Mouse (Mus musculus): ENCODE measurements around the gene Dnase1l3. TPM values are rescaled to one million over a fixed set of nuclear protein-coding genes. Genes with fewer than 3 reads are reported as not detected.
A peak's percentile ranks its signal among the peaks of the same experiment; 100 is the strongest.

Gene Dnase1l3
- total and polyA plus RNA-seq, 3 experiments, result 0.07 to 0.57 TPM; not detected in 1

GRCm38 (mm10) chr14:8032087-8032944, 37.9 kb upstream of the Dnase1l3 start:
- Histone ChIP-seq H3K4me3 (no peak overlapping the region), H3K9ac (ENCODE audit: low read depth, low read length) (no peak overlapping the region), H3K27ac (no peak overlapping the region), H3K36me3 (ENCODE audit: control insufficient read depth, insufficient read depth, low read length) (no peaks in the 10 kb centered on the region; the same call in 1 of the 2 replicates), H3K27me3 (ENCODE audit: control insufficient read depth, insufficient read depth, low read length) (no peaks in the 10 kb centered on the region), H3K4me1 (ENCODE audit: control insufficient read depth, insufficient read depth, low read length) (peaks cover 3% of the 10 kb centered on the region; the same call in 1 of the 2 replicates), H3K79me2 (replicated peaks; ENCODE audit: control insufficient read depth, insufficient read depth, low read length) (no peaks in the 10 kb centered on the region; the same call in 1 of the 2 replicates)
- TF ChIP-seq CTCF (IDR thresholded peaks at IDR 0.05), result no peak
- TF ChIP-seq EP300 (IDR thresholded peaks at IDR 0.05; ENCODE audit: insufficient read depth, low read depth, low read length), result no peak
- TF ChIP-seq POLR2A (IDR thresholded peaks at IDR 0.05; ENCODE audit: insufficient read depth, low read depth, low read length), result no peak
- DNase-seq, result peak in 1 of 2 experiments; percentile 48
- intact Hi-C loops (cut with DNase I), result no loop called here
- WGBS, result 59% methylated on average over 13 of the region's 13 CpGs

- no peak overlapping the region for H3K4me3 ChIP-seq
- TF ChIP-seq EP300 (IDR thresholded peaks at IDR 0.05; ENCODE audit: insufficient read depth, low read depth, low read length), result no peak
- TF ChIP-seq CTCF (IDR thresholded peaks at IDR 0.05), result no peak
- TF ChIP-seq POLR2A (IDR thresholded peaks at IDR 0.05; ENCODE audit: insufficient read depth, low read depth, low read length), result no peak
- no peak overlapping the region for H3K9ac ChIP-seq (ENCODE audit: low read depth, low read length)
- no peaks in the 10 kb centered on the region for H3K27me3 ChIP-seq (ENCODE audit: control insufficient read depth, insufficient read depth, low read length)
- intact Hi-C loops (cut with DNase I), result no loop called here
- H3K36me3 ChIP-seq (ENCODE audit: control insufficient read depth, insufficient read depth, low read length), result peaks cover 2% of the 10 kb centered on the region
- 46% methylated on average over 4 of the region's 4 CpGs for WGBS
- peak in 1 of 2 experiments; percentile 44 for DNase-seq
- H3K27ac ChIP-seq, result peak overlapping the region; percentile 64
- H3K4me1 ChIP-seq (ENCODE audit: control insufficient read depth, insufficient read depth, low read length), result peaks cover 3% of the 10 kb centered on the region; the same call in 1 of the 2 replicates
- H3K79me2 ChIP-seq (replicated peaks; ENCODE audit: control insufficient read depth, insufficient read depth, low read length), result no peaks in the 10 kb centered on the region; the same call in 1 of the 2 replicates
These were observed 36.2 kb upstream of the Dnase1l3 start for GRCm38 (mm10) chr14:8030535-8030934.

GRCm38 (mm10) chr14:8029752-8030151, 35.4 kb upstream of the Dnase1l3 start:
- DNase-seq, result no peak
- 90% methylated on average over 1 of the region's 1 CpGs for WGBS
- Histone ChIP-seq H3K79me2 (replicated peaks; ENCODE audit: control insufficient read depth, insufficient read depth, low read length) (no peaks in the 10 kb centered on the region; the same call in 1 of the 2 replicates), H3K4me3 (no peak overlapping the region), H3K9ac (ENCODE audit: low read depth, low read length) (no peak overlapping the region), H3K27me3 (ENCODE audit: control insufficient read depth, insufficient read depth, low read length) (no peaks in the 10 kb centered on the region), H3K4me1 (ENCODE audit: control insufficient read depth, insufficient read depth, low read length) (peaks cover 3% of the 10 kb centered on the region; the same call in 1 of the 2 replicates), H3K36me3 (ENCODE audit: control insufficient read depth, insufficient read depth, low read length) (peaks cover 2% of the 10 kb centered on the region), H3K27ac (peak overlapping the region; percentile 34)
- intact Hi-C loops (cut with DNase I), result no loop called here
- TF ChIP-seq CTCF (IDR thresholded peaks at IDR 0.05), result no peak
- no peak for TF ChIP-seq POLR2A (IDR thresholded peaks at IDR 0.05; ENCODE audit: insufficient read depth, low read depth, low read length)

- Histone ChIP-seq H3K36me3 (ENCODE audit: control insufficient read depth, insufficient read depth, low read length) (peaks cover 2% of the 10 kb centered on the region), H3K27ac (no peak overlapping the region), H3K9ac (ENCODE audit: low read depth, low read length) (no peak overlapping the region), H3K79me2 (replicated peaks; ENCODE audit: control insufficient read depth, insufficient read depth, low read length) (no peaks in the 10 kb centered on the region), H3K27me3 (ENCODE audit: control insufficient read depth, insufficient read depth, low read length) (no peaks in the 10 kb centered on the region), H3K4me3 (no peak overlapping the region), H3K4me1 (ENCODE audit: control insufficient read depth, insufficient read depth, low read length) (peaks cover 5% of the 10 kb centered on the region)
- intact Hi-C loops (cut with DNase I), result no loop called here
- TF ChIP-seq POLR2A (IDR thresholded peaks at IDR 0.05; ENCODE audit: insufficient read depth, low read depth, low read length), result no peak
- no peak for TF ChIP-seq CTCF (IDR thresholded peaks at IDR 0.05)
- DNase-seq, result no peak
- 77% methylated on average over 5 of the region's 5 CpGs for WGBS
These were observed 33.7 kb upstream of the Dnase1l3 start for GRCm38 (mm10) chr14:8028086-8028485.

GRCm38 (mm10) chr14:8026769-8027531, 32.6 kb upstream of the Dnase1l3 start:
- intact Hi-C loops (cut with DNase I), result no loop called here
- H3K27ac ChIP-seq, result no peak overlapping the region
- peaks cover 5% of the 10 kb centered on the region for H3K4me1 ChIP-seq (ENCODE audit: control insufficient read depth, insufficient read depth, low read length)
- no peaks in the 10 kb centered on the region for H3K79me2 ChIP-seq (replicated peaks; ENCODE audit: control insufficient read depth, insufficient read depth, low read length)
- TF ChIP-seq CTCF (IDR thresholded peaks at IDR 0.05) (no peak), EP300 (IDR thresholded peaks at IDR 0.05; ENCODE audit: insufficient read depth, low read depth, low read length) (no peak), POLR2A (IDR thresholded peaks at IDR 0.05; ENCODE audit: insufficient read depth, low read depth, low read length) (no peak)
- no peak overlapping the region for H3K4me3 ChIP-seq
- no peaks in the 10 kb centered on the region for H3K27me3 ChIP-seq (ENCODE audit: control insufficient read depth, insufficient read depth, low read length)
- 43% methylated on average over 10 of the region's 10 CpGs for WGBS
- H3K9ac ChIP-seq (ENCODE audit: low read depth, low read length), result no peak overlapping the region
- H3K36me3 ChIP-seq (ENCODE audit: control insufficient read depth, insufficient read depth, low read length), result peaks cover 2% of the 10 kb centered on the region
- DNase-seq, result no peak
